In the genomic region with DNA sequence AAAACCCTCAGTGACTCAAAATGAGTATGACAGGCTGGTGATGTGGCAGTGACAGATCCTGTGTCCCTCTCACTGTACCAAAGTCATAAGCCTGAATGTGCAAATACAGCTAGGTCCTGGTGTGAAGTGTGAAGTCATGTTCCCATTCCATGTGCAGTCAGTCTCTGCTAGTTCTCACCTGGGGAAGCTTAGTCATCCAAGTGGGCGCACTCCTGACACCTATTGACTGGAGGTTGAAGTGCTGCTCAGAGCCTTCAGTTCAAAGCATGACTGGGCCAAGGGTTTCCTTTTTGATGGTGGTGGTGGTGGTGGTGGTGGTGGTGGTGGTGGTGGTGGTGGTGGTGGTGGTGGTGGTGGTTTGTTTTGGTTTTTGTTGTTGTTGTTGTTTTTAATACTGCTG, we compare ENCODE assay signal across 8 mouse cellular contexts. TPM values are rescaled to one million over a fixed set of nuclear protein-coding genes. Genes with fewer than 3 reads are reported as not detected.
DNase-seq lines count a peak whose midpoint lies in the region; ATAC-seq and TF ChIP-seq lines count a peak whose summit lies in the region.

No protein-coding gene starts in this region.

- H3K27ac ChIP-seq in testis, adult 2 months (ENCODE audit: control insufficient read depth, insufficient read depth, low read depth, low read length), result no peak overlapping the region

- no peaks in the 10 kb centered on the region for H3K4me1 ChIP-seq in testis, adult 2 months (ENCODE audit: control insufficient read depth, insufficient read depth, low read length)

- DNase-seq in cerebellum, postnatal 14 days, result peak; percentile 27 to 32
- DNase-seq in testis, postnatal 14 days (ENCODE audit: low spot score), result no peak
- peak; percentile 65 for DNase-seq in induced T-regulatory cell, adult 2 months (ENCODE audit: low read depth)
- no peak for DNase-seq in right cerebral cortex, postnatal 10 days (ENCODE audit: low spot score in 2 of 2)
- DNase-seq in cerebellum, adult 11 months, result no peak

- TF ChIP-seq POLR2A in testis, adult 2 months (IDR thresholded peaks at IDR 0.05; ENCODE audit: control insufficient read depth, low read depth, low read length), result no peak

- H3K27me3 ChIP-seq in testis, adult 2 months (ENCODE audit: control insufficient read depth, insufficient read depth, low read length), result no peaks in the 10 kb centered on the region

- peak; percentile 30; the same call in 1 of the 2 replicates for TF ChIP-seq CTCF in testis, adult 2 months (IDR thresholded peaks at IDR 0.05; ENCODE audit: control insufficient read depth, insufficient read depth, insufficient replicate concordance, low read depth, low read length)

- no peak for ATAC-seq in cerebellum, adult (ENCODE audit: insufficient number of reproducible peaks, low FRiP score, low TSS enrichment)
- ATAC-seq in megakaryocyte, adult 5-6 weeks (ENCODE audit: poor library complexity, severe bottlenecking), result peak; percentile 87

- H3K36me3 ChIP-seq in testis, adult 2 months (ENCODE audit: control insufficient read depth, insufficient read depth, low read length), result peaks cover 7% of the 10 kb centered on the region

- H3K4me3 ChIP-seq in testis, adult 2 months (ENCODE audit: control insufficient read depth, low read depth, low read length), result no peak overlapping the region

RNA-seq across cellular contexts. Expression of gene Use1, which starts 41.8 kb away (rescaled TPM):
- polyA plus RNA-seq in testis, adult 2 months (2012; rRNA removed), result 158 and 169 TPM in 2 replicates
- total RNA-seq in megakaryocyte, adult 5-6 weeks (2015), result 124 and 135 TPM in 2 replicates
- total RNA-seq in megakaryocyte, adult 5-6 weeks (2017), result 167 and 180 TPM in 2 replicates

RNA-seq across cellular contexts. Expression of gene Ocel1, which starts 46.2 kb away (rescaled TPM):
- 36.5 and 45.0 TPM in 2 replicates for polyA plus RNA-seq in testis, adult 2 months (2012; rRNA removed)
- total RNA-seq in megakaryocyte, adult 5-6 weeks (2015), result 8.7 and 8.9 TPM in 2 replicates
- total RNA-seq in megakaryocyte, adult 5-6 weeks (2017), result 16.2 and 18.5 TPM in 2 replicates

RNA-seq across cellular contexts. Expression of gene Haus8, which starts 52.1 kb away (rescaled TPM):
- polyA plus RNA-seq in testis, adult 2 months (2012; rRNA removed), result 4.1 and 4.5 TPM in 2 replicates
- total RNA-seq in megakaryocyte, adult 5-6 weeks (2015), result 39.5 and 46.9 TPM in 2 replicates
- total RNA-seq in megakaryocyte, adult 5-6 weeks (2017), result 74.0 and 91.2 TPM in 2 replicates

RNA-seq across cellular contexts. Expression of gene Myo9b, which starts 52.3 kb away (rescaled TPM):
- 8.2 and 8.8 TPM in 2 replicates for polyA plus RNA-seq in testis, adult 2 months (2012; rRNA removed)
- total RNA-seq in megakaryocyte, adult 5-6 weeks (2015), result 57.1 and 60.8 TPM in 2 replicates
- 61.7 and 71.4 TPM in 2 replicates for total RNA-seq in megakaryocyte, adult 5-6 weeks (2017)

RNA-seq across cellular contexts. Expression of gene Nr2f6, which starts 56.9 kb away (rescaled TPM):
- polyA plus RNA-seq in testis, adult 2 months (2012; rRNA removed), result 10.2 and 10.8 TPM in 2 replicates
- total RNA-seq in megakaryocyte, adult 5-6 weeks (2015), result 8.2 and 13.8 TPM in 2 replicates
- 6.9 and 9.1 TPM in 2 replicates for total RNA-seq in megakaryocyte, adult 5-6 weeks (2017)

Comparison
In these comparisons a context has a peak if more than half of its experiments do, and no peak if none do; other contexts are left out.
1. DNase-seq: peak in cerebellum, postnatal 14 days (2 of 2) and induced T-regulatory cell, adult 2 months (single experiment); none in testis, postnatal 14 days (single experiment), right cerebral cortex, postnatal 10 days (0 of 2) and cerebellum, adult 11 months (single experiment).